Mouse (Mus musculus): Measurements from ENCODE around the gene Smim27.

The Smim27 gene

GRCm38 (mm10) chr4:40269430-40270032 lies at the start of gene Smim27, which contains the start of gene Topors:
Gene Smim27, plus strand, starts transcription at chr4:40269579.
Gene Topors, minus strand, starts transcription at chr4:40269850.
- peak; percentile 94 for DNase-seq (ENCODE audit: low spot score)

GRCm38 (mm10) chr4:40220437-40220836 lies 48.9 kb upstream of the Smim27 start:
- DNase-seq (ENCODE audit: low spot score): no peak

- DNase-seq (ENCODE audit: low spot score): no peak
Observed at GRCm38 (mm10) chr4:40221004-40221760, 48.2 kb upstream of the Smim27 start.

- no peak for DNase-seq (ENCODE audit: low spot score)
Observed at GRCm38 (mm10) chr4:40221876-40222585, 47.3 kb upstream of the Smim27 start.

- DNase-seq (ENCODE audit: low spot score): no peak
Observed at GRCm38 (mm10) chr4:40226095-40226494, 43.3 kb upstream of the Smim27 start.

- no peak for DNase-seq (ENCODE audit: low spot score)
Observed at GRCm38 (mm10) chr4:40227131-40227530, 42.2 kb upstream of the Smim27 start.

- DNase-seq (ENCODE audit: low spot score): no peak
Observed at GRCm38 (mm10) chr4:40227886-40228285, 41.5 kb upstream of the Smim27 start.

GRCm38 (mm10) chr4:40229723-40230122 lies 39.7 kb upstream of the Smim27 start:
- no peak for DNase-seq (ENCODE audit: low spot score)

- no peak for DNase-seq (ENCODE audit: low spot score)
Observed at GRCm38 (mm10) chr4:40233062-40233664, 36.2 kb upstream of the Smim27 start.

GRCm38 (mm10) chr4:40234256-40234655 lies 35.1 kb upstream of the Smim27 start:
- DNase-seq (ENCODE audit: low spot score): no peak

GRCm38 (mm10) chr4:40236829-40237228 lies 32.5 kb upstream of the Smim27 start:
- no peak for DNase-seq (ENCODE audit: low spot score)

- peak; percentile 24 for DNase-seq (ENCODE audit: low spot score)
Observed at GRCm38 (mm10) chr4:40238483-40239408, 30.6 kb upstream of the Smim27 start.

- DNase-seq (ENCODE audit: low spot score): no peak
Observed at GRCm38 (mm10) chr4:40239409-40240271, 29.7 kb upstream of the Smim27 start, which contains the start of gene Ddx58. Gene Ddx58, minus strand, starts transcription at chr4:40239828.

GRCm38 (mm10) chr4:40240272-40240744 lies 29.1 kb upstream of the Smim27 start:
- DNase-seq (ENCODE audit: low spot score): no peak

GRCm38 (mm10) chr4:40241928-40242327 lies 27.5 kb upstream of the Smim27 start:
- DNase-seq (ENCODE audit: low spot score): no peak

GRCm38 (mm10) chr4:40243006-40243405 lies 26.4 kb upstream of the Smim27 start:
- DNase-seq (ENCODE audit: low spot score): no peak

- DNase-seq (ENCODE audit: low spot score): no peak
Observed at GRCm38 (mm10) chr4:40244035-40244434, 25.3 kb upstream of the Smim27 start.

- no peak for DNase-seq (ENCODE audit: low spot score)
Observed at GRCm38 (mm10) chr4:40250984-40251383, 18.4 kb upstream of the Smim27 start.

GRCm38 (mm10) chr4:40253766-40254165 lies 15.6 kb upstream of the Smim27 start:
- DNase-seq (ENCODE audit: low spot score): no peak

Measured in ovary, adult 18-20 months (tissue).